In the genomic region with DNA sequence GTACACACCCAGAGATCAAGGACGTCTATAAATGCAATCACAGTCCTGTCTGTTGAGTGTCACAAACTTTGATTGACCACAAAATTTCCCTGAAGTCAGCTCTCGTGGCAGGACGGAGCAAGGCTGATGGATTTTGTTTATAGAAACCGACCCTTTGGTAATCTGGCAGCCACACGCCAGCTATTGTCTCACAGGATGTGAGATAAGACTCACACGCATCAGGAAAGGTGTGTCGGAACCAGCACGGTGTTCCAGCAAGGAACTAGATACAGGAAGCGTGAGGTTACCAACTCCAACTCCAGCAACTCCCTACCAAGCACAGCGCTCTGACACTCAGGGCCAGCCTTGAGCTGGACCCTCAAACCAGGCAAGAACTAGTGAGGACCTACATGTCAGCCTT, we compare ENCODE assay signal across 13 mouse cellular contexts.
DNase-seq lines count a peak whose midpoint lies in the region; ATAC-seq and TF ChIP-seq lines count a peak whose summit lies in the region.
"Had no signal": no experiment of that assay in that cellular context is flagged by ENCODE, and none has a peak within 500 bp of the region (broad histone marks: within the 10 kb centered on the region; RNA-seq: fewer than 3 reads in every experiment).

No protein-coding gene starts in this region.

- no peaks in the 10 kb centered on the region for H3K9me3 ChIP-seq in heart, embryonic 15.5 days (replicated peaks)
- H3K9me3 ChIP-seq in lung, embryonic 14.5 days (ENCODE audit: low read depth, low read length), result no peaks in the 10 kb centered on the region
- no peaks in the 10 kb centered on the region for H3K9me3 ChIP-seq in forebrain, embryonic 12.5 days
- H3K9me3 ChIP-seq: forebrain, embryonic 10.5 days; liver, embryonic 15.5 days had no signal

- peak; percentile 6 for DNase-seq in kidney, adult 9 months
- no peak for DNase-seq in kidney, adult 18-20 months
- DNase-seq in lung, embryonic 14.5 days, result peak; percentile 58
- DNase-seq in lung, postnatal 4 days, result peak; percentile 54 to 80
- no peak for DNase-seq in cerebellum, adult 2 months
- DNase-seq: cerebellum, adult 9-11 months; kidney, postnatal 10 days; right cerebral cortex, postnatal 14 days had no signal

- TF ChIP-seq POLR2A in cerebellum, adult 2 months (IDR thresholded peaks at IDR 0.05; ENCODE audit: borderline replicate concordance, insufficient read depth, low read length), result no peak

- no peak for TF ChIP-seq CTCF in lung, embryonic 14.5 days (IDR thresholded peaks at IDR 0.05; ENCODE audit: low read depth)
- no peak for TF ChIP-seq CTCF in cerebellum, adult 2 months (IDR thresholded peaks at IDR 0.05; ENCODE audit: borderline replicate concordance, insufficient read depth, low read depth, low read length)

- ATAC-seq in heart, embryonic 15.5 days (replicated peaks; ENCODE audit: insufficient number of reproducible peaks, insufficient read depth, low FRiP score, low read depth), result 0 out of 2 replicates have a peak, but pooled peaks have one; percentile 35
- ATAC-seq in lung, embryonic 14.5 days (ENCODE audit: insufficient read depth), result no peak
- no peak for ATAC-seq in forebrain, embryonic 12.5 days (ENCODE audit: low FRiP score)

- no peak overlapping the region for H3K9ac ChIP-seq in heart, embryonic 15.5 days
- H3K9ac ChIP-seq in lung, embryonic 14.5 days, result no peak overlapping the region
- H3K9ac ChIP-seq in forebrain, embryonic 12.5 days, result no peak overlapping the region
- H3K9ac ChIP-seq: liver, embryonic 15.5 days had no signal

- H3K4me3 ChIP-seq in heart, embryonic 15.5 days, result no peak overlapping the region
- no peak overlapping the region for H3K4me3 ChIP-seq in lung, embryonic 14.5 days (ENCODE audit: low read depth, low read length)
- H3K4me3 ChIP-seq in forebrain, embryonic 12.5 days (replicated peaks), result no peak overlapping the region
- H3K4me3 ChIP-seq in cerebellum, adult 2 months (replicated peaks; ENCODE audit: insufficient read depth, low read depth, low read length), result no peak overlapping the region
- H3K4me3 ChIP-seq: forebrain, embryonic 10.5 days; liver, embryonic 15.5 days had no signal

- H3K4me1 ChIP-seq in heart, embryonic 15.5 days (replicated peaks), result no peaks in the 10 kb centered on the region
- H3K4me1 ChIP-seq in lung, embryonic 14.5 days (ENCODE audit: insufficient read depth), result 0 out of 2 replicates have a peak, but pooled peaks cover 5% of the 10 kb centered on the region
- peaks cover 8% of the 10 kb centered on the region; the same call in 1 of the 2 replicates for H3K4me1 ChIP-seq in forebrain, embryonic 12.5 days
- H3K4me1 ChIP-seq in cerebellum, adult 2 months (ENCODE audit: control insufficient read depth, insufficient read depth, low read length), result peaks cover 5% of the 10 kb centered on the region; the same call in 1 of the 2 replicates
- H3K4me1 ChIP-seq: liver, embryonic 15.5 days had no signal

- WGBS in heart, embryonic 15.5 days, result 55% methylated on average over 10 of the region's 10 CpGs
- WGBS in lung, embryonic 14.5 days, result 51% methylated on average over 10 of the region's 10 CpGs
- WGBS in forebrain, embryonic 12.5 days, result 91% methylated on average over 10 of the region's 10 CpGs
- WGBS in cerebellum, adult 2 months, result 97% methylated on average over 10 of the region's 10 CpGs

- no peaks in the 10 kb centered on the region for H3K36me3 ChIP-seq in heart, embryonic 15.5 days
- no peaks in the 10 kb centered on the region for H3K36me3 ChIP-seq in lung, embryonic 14.5 days (ENCODE audit: insufficient read depth)
- no peaks in the 10 kb centered on the region for H3K36me3 ChIP-seq in forebrain, embryonic 12.5 days (replicated peaks)
- H3K36me3 ChIP-seq: forebrain, embryonic 10.5 days; G1E; liver, embryonic 15.5 days had no signal

- no peaks in the 10 kb centered on the region for H3K27me3 ChIP-seq in heart, embryonic 15.5 days
- no peaks in the 10 kb centered on the region for H3K27me3 ChIP-seq in lung, embryonic 14.5 days (ENCODE audit: insufficient read depth, low read length)
- no peaks in the 10 kb centered on the region for H3K27me3 ChIP-seq in forebrain, embryonic 12.5 days
- H3K27me3 ChIP-seq in cerebellum, adult 2 months (ENCODE audit: control insufficient read depth, insufficient read depth, low read length), result no peaks in the 10 kb centered on the region
- H3K27me3 ChIP-seq: liver, embryonic 15.5 days had no signal

- no peak overlapping the region for H3K27ac ChIP-seq in heart, embryonic 15.5 days
- no peak overlapping the region for H3K27ac ChIP-seq in lung, embryonic 14.5 days (ENCODE audit: low read depth)
- no peak overlapping the region for H3K27ac ChIP-seq in forebrain, embryonic 12.5 days
- H3K27ac ChIP-seq in cerebellum, adult 2 months (ENCODE audit: insufficient read depth, low read length), result no peak overlapping the region
- H3K27ac ChIP-seq: forebrain, embryonic 10.5 days; liver, embryonic 15.5 days had no signal

- H3K4me2 ChIP-seq in heart, embryonic 15.5 days, result no peak overlapping the region
- H3K4me2 ChIP-seq in lung, embryonic 14.5 days, result no peak overlapping the region
- H3K4me2 ChIP-seq in forebrain, embryonic 12.5 days, result no peak overlapping the region
- H3K4me2 ChIP-seq: liver, embryonic 15.5 days had no signal

Comparison
In these comparisons a context has a peak if more than half of its experiments do, and no peak if none do; other contexts are left out.
1. DNase-seq: peak in kidney, adult 9 months (single experiment), lung, embryonic 14.5 days (single experiment) and lung, postnatal 4 days (2 of 2); none in kidney, adult 18-20 months (single experiment) and cerebellum, adult 2 months (0 of 2).